Mouse (Mus musculus) MEL (cell line): ENCODE measurements around the gene Idi1. TPM values are rescaled to one million over a fixed set of nuclear protein-coding genes. Genes with fewer than 3 reads are reported as not detected.

ENCODE experiments used
- DNase-seq: peaks from one replicate; pipeline ENCODE4 v3.0.0; 2011; ENCODE audit warnings: low read depth, low spot score
- H3K27ac ChIP-seq: 2 replicates; pipeline ENCODE4 v1.5.1; 2012; ENCODE audit warnings: low read depth, mild to moderate bottlenecking, control low read depth, low read length, moderate library complexity; ENCODE audit not compliant: control insufficient read depth
- H3K27me3 ChIP-seq, 2 experiments: fragments of 150-350 bp in 1 of 2; sonication (generic) in 1 of 2; 2 replicates each; pipeline ENCODE4 v1.6.1; 2012; ENCODE audit warnings: low read length in 2 of 2, mild to moderate bottlenecking in 2 of 2, improper control_type of control experiment in 1 of 2, moderate library complexity in 1 of 2; ENCODE audit not compliant: insufficient read depth in 2 of 2, control insufficient read depth in 1 of 2
- H3K36me3 ChIP-seq, 2 experiments: 2 replicates each; pipeline ENCODE4 v1.6.1; 2012 to 2014; ENCODE audit warnings: low read length in 2 of 2, improper control_type of control experiment in 1 of 2, inconsistent platforms in 1 of 2, mild to moderate bottlenecking in 1 of 2; ENCODE audit not compliant: insufficient read depth in 2 of 2, control insufficient read depth in 1 of 2
- H3K4me1 ChIP-seq, 2 experiments: fragments of 150-350 bp in 1 of 2; sonication (generic) in 1 of 2; 2 replicates each; pipeline ENCODE4 v1.6.1; 2012; ENCODE audit warnings: low read length in 2 of 2, improper control_type of control experiment in 1 of 2, mild to moderate bottlenecking in 1 of 2; ENCODE audit not compliant: insufficient read depth in 2 of 2, control insufficient read depth in 1 of 2
- H3K4me3 ChIP-seq, 2 experiments: fragments of 150-350 bp in 1 of 2; sonication (generic) in 1 of 2; 2 replicates each; pipeline ENCODE4 v1.5.1; 2012; ENCODE audit warnings: low read depth in 2 of 2, low read length in 2 of 2, mild to moderate bottlenecking in 2 of 2, moderate library complexity in 2 of 2, control low read depth in 1 of 2, improper control_type of control experiment in 1 of 2; ENCODE audit not compliant: control insufficient read depth in 1 of 2, insufficient read depth in 1 of 2
- H3K79me2 ChIP-seq: 2 replicates; pipeline ENCODE4 v1.6.1; 2012; ENCODE audit warnings: mild to moderate bottlenecking, low read length, moderate library complexity; ENCODE audit not compliant: control insufficient read depth, poor library complexity, insufficient read depth
- H3K9ac ChIP-seq: 2 replicates; pipeline ENCODE4 v1.6.1; 2012; ENCODE audit warnings: low read depth, mild to moderate bottlenecking, control low read depth, low read length, moderate library complexity; ENCODE audit not compliant: control insufficient read depth, poor library complexity, severe bottlenecking
- H3K9me3 ChIP-seq: fragments of 150-350 bp; sonication (generic); replicated peaks from 2 replicates; pipeline ENCODE4 v1.6.1; 2012; ENCODE audit warnings: mild to moderate bottlenecking, low read length, improper control_type of control experiment, moderate library complexity; ENCODE audit not compliant: insufficient read depth
- BHLHE40 ChIP-seq: IDR thresholded peaks from 2 replicates; pipeline ENCODE4 v1.6.1; 2012; ENCODE audit warnings: low read depth, mild to moderate bottlenecking, inconsistent platforms, low read length, improper control_type of control experiment, borderline replicate concordance
- CHD1 ChIP-seq: IDR thresholded peaks from 2 replicates; pipeline ENCODE4 v1.6.1; 2012; ENCODE audit warnings: low read depth, mild to moderate bottlenecking, inconsistent platforms, low read length, improper control_type of control experiment
- CTCF ChIP-seq, 3 experiments: IDR thresholded peaks in 2 of 3; conservative IDR thresholded peaks in 1 of 3; 2 replicates each; pipeline ENCODE4 v1.5.1; 2011 to 2012; ENCODE audit warnings: low read length in 3 of 3, low read depth in 2 of 3, mild to moderate bottlenecking in 2 of 3, improper control_type of control experiment in 1 of 3, inconsistent platforms in 1 of 3, mixed read lengths in 1 of 3, moderate library complexity in 1 of 3; ENCODE audit not compliant: control insufficient read depth in 1 of 3, insufficient read depth in 1 of 3, poor library complexity in 1 of 3, severe bottlenecking in 1 of 3
- ELF1 ChIP-seq: IDR thresholded peaks from 2 replicates; pipeline ENCODE4 v1.6.1; 2014; ENCODE audit warnings: low read depth, mild to moderate bottlenecking, inconsistent platforms, low read length, improper control_type of control experiment, moderate library complexity
- EP300 ChIP-seq, 2 experiments: IDR thresholded peaks; 2 replicates each; pipeline ENCODE4 v1.6.1; 2011; ENCODE audit warnings: improper control_type of control experiment in 2 of 2, low read length in 2 of 2, low read depth in 1 of 2, mild to moderate bottlenecking in 1 of 2
- HCFC1 ChIP-seq: IDR thresholded peaks from 2 replicates; pipeline ENCODE4 v1.6.1; 2012; ENCODE audit warnings: low read depth, mild to moderate bottlenecking, inconsistent platforms, low read length, improper control_type of control experiment, moderate library complexity
- JUND ChIP-seq: IDR thresholded peaks from 2 replicates; pipeline ENCODE4 v1.6.1; 2011; ENCODE audit warnings: low read depth, mild to moderate bottlenecking, improper control_type of control experiment, low read length
- MAFK ChIP-seq: IDR thresholded peaks from 2 replicates; pipeline ENCODE4 v1.6.1; 2011; ENCODE audit warnings: low read depth, mild to moderate bottlenecking, low read length, improper control_type of control experiment, borderline replicate concordance
- MAX ChIP-seq: IDR thresholded peaks from 2 replicates; pipeline ENCODE4 v1.6.1; 2011; ENCODE audit warnings: low read length, improper control_type of control experiment
- MAZ ChIP-seq: IDR thresholded peaks from 2 replicates; pipeline ENCODE4 v1.6.1; 2012; ENCODE audit warnings: low read depth, mild to moderate bottlenecking, inconsistent platforms, low read length, improper control_type of control experiment
- MXI1 ChIP-seq: IDR thresholded peaks from 2 replicates; pipeline ENCODE4 v1.6.1; 2011; ENCODE audit warnings: mild to moderate bottlenecking, low read depth, low read length, improper control_type of control experiment
- MYB ChIP-seq: IDR thresholded peaks from 2 replicates; pipeline ENCODE4 v1.6.1; 2011; ENCODE audit warnings: mild to moderate bottlenecking, low read depth, low read length, improper control_type of control experiment
- MYC ChIP-seq: IDR thresholded peaks from 2 replicates; pipeline ENCODE4 v1.6.1; 2011; ENCODE audit warnings: low read depth, mild to moderate bottlenecking, low read length, improper control_type of control experiment, moderate library complexity
- NELFE ChIP-seq: IDR thresholded peaks from 2 replicates; pipeline ENCODE4 v1.6.1; 2011; ENCODE audit warnings: low read depth, low read length, improper control_type of control experiment
- NRF1 ChIP-seq: IDR thresholded peaks from 2 replicates; pipeline ENCODE4 v1.6.1; 2014; ENCODE audit warnings: low read depth, mild to moderate bottlenecking, inconsistent platforms, low read length, improper control_type of control experiment, moderate library complexity; ENCODE audit not compliant: poor library complexity, insufficient read depth, severe bottlenecking
- POLR2A ChIP-seq, 2 experiments: IDR thresholded peaks; 2 replicates each; pipeline ENCODE4 v1.6.1; 2011 to 2012; ENCODE audit warnings: low read length in 2 of 2, mild to moderate bottlenecking in 2 of 2, control low read depth in 1 of 2, improper control_type of control experiment in 1 of 2, low read depth in 1 of 2, moderate library complexity in 1 of 2; ENCODE audit not compliant: control insufficient read depth in 1 of 2, insufficient read depth in 1 of 2, poor library complexity in 1 of 2
- RCOR1 ChIP-seq: IDR thresholded peaks from 2 replicates; pipeline ENCODE4 v1.6.1; 2012; ENCODE audit warnings: low read depth, mild to moderate bottlenecking, inconsistent platforms, low read length, improper control_type of control experiment
- SIN3A ChIP-seq: IDR thresholded peaks from 2 replicates; pipeline ENCODE4 v1.6.1; 2012; ENCODE audit warnings: low read length, improper control_type of control experiment, inconsistent platforms
- SMC3 ChIP-seq: IDR thresholded peaks from 2 replicates; pipeline ENCODE4 v1.6.1; 2011; ENCODE audit warnings: low read depth, low read length, improper control_type of control experiment
- TAL1 ChIP-seq: IDR thresholded peaks from 2 replicates; pipeline ENCODE4 v1.6.1; 2012; ENCODE audit warnings: mild to moderate bottlenecking, inconsistent platforms, low read length, moderate library complexity, mixed read lengths
- TBP ChIP-seq: IDR thresholded peaks from 2 replicates; pipeline ENCODE4 v1.8.0; 2011; ENCODE audit warnings: low read depth, low read length, improper control_type of control experiment
- TCF12 ChIP-seq: IDR thresholded peaks from 2 replicates; pipeline ENCODE4 v1.6.1; 2014; ENCODE audit warnings: low read depth, mild to moderate bottlenecking, inconsistent platforms, low read length, improper control_type of control experiment, moderate library complexity
- UBTF ChIP-seq: IDR thresholded peaks from 2 replicates; pipeline ENCODE4 v1.6.1; 2012; ENCODE audit warnings: low read depth, mild to moderate bottlenecking, inconsistent platforms, low read length, improper control_type of control experiment, moderate library complexity, borderline replicate concordance; ENCODE audit not compliant: insufficient read depth
- USF1 ChIP-seq: IDR thresholded peaks from 2 replicates; pipeline ENCODE4 v1.6.1; 2014; ENCODE audit warnings: low read depth, mild to moderate bottlenecking, inconsistent platforms, low read length, improper control_type of control experiment, moderate library complexity
- ZKSCAN1 ChIP-seq: IDR thresholded peaks from 2 replicates; pipeline ENCODE4 v1.6.1; 2012; ENCODE audit warnings: low read depth, mild to moderate bottlenecking, inconsistent platforms, low read length, improper control_type of control experiment, moderate library complexity
- ZMIZ1 ChIP-seq: IDR thresholded peaks from 2 replicates; pipeline ENCODE4 v1.6.1; 2012; ENCODE audit warnings: low read depth, mild to moderate bottlenecking, inconsistent platforms, low read length, improper control_type of control experiment, moderate library complexity
- ZNF384 ChIP-seq: IDR thresholded peaks from 2 replicates; pipeline ENCODE4 v1.6.1; 2012; ENCODE audit warnings: low read depth, mild to moderate bottlenecking, inconsistent platforms, low read length, improper control_type of control experiment
- polyA plus RNA-seq, 2 experiments: library from polyadenylated mRNA; stranded (reverse) in 1 of 2; unstranded in 1 of 2; fragments of >175 nt in 1 of 2; fragments of >200 nt in 1 of 2; gene quantifications; 2 replicates each; pipeline versions ENCODE4 v1.2.1 to v1.2.4; 2012; ENCODE audit warnings: low replicate concordance in 2 of 2, low read depth in 1 of 2; ENCODE audit not compliant: insufficient read length in 2 of 2, insufficient read depth in 1 of 2, missing spikeins in 1 of 2
- total RNA-seq: library from RNA; depleted of rRNA; stranded (reverse); fragments of 300-350 nt; gene quantifications from 2 replicates; pipeline ENCODE4 v1.2.3, GENCODE M21; 2012

Idi1 gene
- total and polyA plus RNA-seq, 3 experiments = 22.1 to 22.5 TPM; not detected in 1

DNA sequence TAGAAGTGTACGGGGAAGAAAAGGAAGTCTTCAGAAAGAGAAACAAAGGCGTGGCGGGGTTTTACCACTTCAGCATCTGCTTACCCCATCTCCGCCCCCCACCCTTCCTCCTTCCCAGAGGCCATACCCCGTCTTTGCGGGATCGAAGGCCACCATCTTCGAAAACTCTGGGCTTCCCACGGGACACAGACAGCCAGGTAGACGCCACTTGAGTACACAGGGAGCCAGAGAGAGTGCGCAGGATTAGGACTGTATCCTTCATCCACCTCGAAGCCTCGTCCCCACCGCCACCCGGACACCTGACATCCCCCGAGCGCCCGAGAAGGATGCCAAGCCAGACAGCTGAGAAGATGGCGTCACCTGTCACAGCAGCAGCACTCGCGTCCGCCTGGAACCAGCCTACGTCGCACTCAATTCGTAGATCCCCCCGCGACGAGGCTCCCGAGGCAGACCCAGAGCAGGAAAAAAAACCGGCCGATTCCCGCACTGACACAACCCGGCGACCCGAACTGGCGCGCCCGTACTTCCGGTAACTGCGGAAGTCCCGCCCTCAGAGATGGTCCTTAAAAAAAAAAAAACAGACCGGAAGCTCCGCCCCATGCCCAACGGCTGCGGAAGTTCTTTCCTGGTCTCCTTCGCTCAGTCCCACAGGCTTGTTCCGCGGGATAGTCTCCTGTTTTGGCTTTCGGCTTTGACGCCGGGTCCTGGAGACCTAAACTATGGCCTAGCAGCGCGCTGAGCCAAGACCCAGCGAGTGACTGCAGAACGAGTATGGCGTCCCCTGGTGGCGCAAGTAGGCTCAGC lies 14.6 kb upstream of the Idi1 start:
- TF ChIP-seq SMC3 = peak; percentile 38
- TF ChIP-seq EP300 (IDR thresholded peaks at IDR 0.05; ENCODE audit: low read depth in 1 of 2, low read length in 2 of 2) = peak in 1 of 2 experiments; percentile 38; a peak in 1 of 4 replicates
- TF ChIP-seq ZMIZ1 = peak; percentile 79; the same call in 1 of the 2 replicates
- peak; percentile 59; the same call in 1 of the 2 replicates for TF ChIP-seq ZKSCAN1
- TF ChIP-seq POLR2A (IDR thresholded peaks at IDR 0.05; ENCODE audit: control insufficient read depth in 1 of 2, insufficient read depth in 1 of 2, low read depth in 1 of 2, low read length in 2 of 2, poor library complexity in 1 of 2) = peak in 1 of 2 experiments; percentile 85; a peak in 2 of 4 replicates
- TF ChIP-seq UBTF = no peak
- TF ChIP-seq SIN3A = peak; percentile 64
- no peak for TF ChIP-seq NRF1
- peak; percentile 67; the same call in 1 of the 2 replicates for TF ChIP-seq TBP
- peak; percentile 76 to 98 (median 84) for TF ChIP-seq CTCF (IDR thresholded peaks at IDR 0.05 in 2 of 3, conservative IDR thresholded peaks at IDR 0.05 in 1 of 3; ENCODE audit: control insufficient read depth in 1 of 3, insufficient read depth in 1 of 3, low read depth in 2 of 3, low read length in 3 of 3, poor library complexity in 1 of 3, severe bottlenecking in 1 of 3)
- TF ChIP-seq USF1 = no peak
- peak; percentile 25; the same call in 1 of the 2 replicates for TF ChIP-seq MAFK
- no peak for TF ChIP-seq TAL1
- 0 out of 2 replicates have a peak, but pooled peaks have one; percentile 6 for TF ChIP-seq MAX
- 0 out of 2 replicates have a peak, but pooled peaks have one; percentile 53 for TF ChIP-seq CHD1
- no peak for TF ChIP-seq BHLHE40
- no peak; the same call in 1 of the 2 replicates for TF ChIP-seq MXI1
- 0 out of 2 replicates have a peak, but pooled peaks have one; percentile 36 for TF ChIP-seq MAZ
- peak; percentile 61 for TF ChIP-seq TCF12
- no peak; the same call in 1 of the 2 replicates for TF ChIP-seq RCOR1
- TF ChIP-seq ZNF384 = peak; percentile 100
- TF ChIP-seq NELFE = peak; percentile 90
- peak; percentile 91 for TF ChIP-seq ELF1
- TF ChIP-seq MYC = peak; percentile 40; the same call in 1 of the 2 replicates
- TF ChIP-seq HCFC1 = peak; percentile 87
- no peak for TF ChIP-seq JUND
- TF ChIP-seq MYB = peak; percentile 94
- Histone ChIP-seq H3K27ac (peak overlapping the region; percentile 93), H3K27me3 (no peaks in the 10 kb centered on the region), H3K9me3 (no peaks in the 10 kb centered on the region), H3K79me2 (peaks cover 28% of the 10 kb centered on the region), H3K36me3 (peaks cover 1 to 9% of the 10 kb centered on the region in 2 experiments; a peak in 3 of 4 replicates), H3K9ac (peak overlapping the region; percentile 82), H3K4me3 (peak overlapping the region; percentile 74 to 85), H3K4me1 (peaks cover 0 to 2% of the 10 kb centered on the region in 2 experiments; a peak in 1 of 4 replicates)
- peak; percentile 93 for DNase-seq
